Mouse (Mus musculus) erythroblast, embryonic 14.5 days (primary cell): ENCODE data around the gene Ints14. TPM values are rescaled to one million over a fixed set of nuclear protein-coding genes. Genes with fewer than 3 reads are reported as not detected.

Source experiments
- H3K27me3 ChIP-seq: 2 replicates; pipeline ENCODE4 v1.6.1; 2012; ENCODE audit warnings: inconsistent platforms; ENCODE audit not compliant: control insufficient read depth
- H3K36me3 ChIP-seq: 2 replicates; pipeline ENCODE4 v1.6.1; 2012; ENCODE audit warnings: mild to moderate bottlenecking, inconsistent platforms; ENCODE audit not compliant: control insufficient read depth
- H3K4me1 ChIP-seq: 2 replicates; pipeline ENCODE4 v1.6.1; 2012; ENCODE audit warnings: inconsistent platforms; ENCODE audit not compliant: control insufficient read depth
- H3K4me3 ChIP-seq: replicated peaks from 2 replicates; pipeline ENCODE3; 2012; ENCODE audit warnings: moderate library complexity, mild to moderate bottlenecking, inconsistent platforms
- H3K9me3 ChIP-seq: 2 replicates; pipeline ENCODE4 v1.6.1; 2012; ENCODE audit warnings: low read length, inconsistent platforms, mixed read lengths; ENCODE audit not compliant: control insufficient read depth
- GATA1 ChIP-seq: IDR thresholded peaks from 2 replicates; pipeline ENCODE4 v1.6.1; 2012; ENCODE audit warnings: low read length, inconsistent platforms, mixed read lengths
- TAL1 ChIP-seq: IDR thresholded peaks from 3 replicates; pipeline ENCODE4 v1.6.1; 2012; ENCODE audit warnings: low read length, inconsistent platforms, mixed read lengths
- polyA plus RNA-seq: library from polyadenylated mRNA; stranded (reverse); fragments of >175 nt; gene quantifications from 2 replicates; pipeline ENCODE4 v1.2.3, GENCODE M21; 2012

The Ints14 gene
- polyA plus RNA-seq, 1 experiment = 3.3 TPM

GRCm38 (mm10) chr9:64943997-64944396 lies 16.7 kb upstream of the Ints14 start:
- Histone ChIP-seq H3K9me3 (no peaks in the 10 kb centered on the region), H3K27me3 (peaks cover 59% of the 10 kb centered on the region), H3K4me1 (peaks cover 15% of the 10 kb centered on the region), H3K36me3 (no peaks in the 10 kb centered on the region), H3K4me3 (no peak overlapping the region)
- no peak for TF ChIP-seq TAL1
- no peak for TF ChIP-seq GATA1

- peaks cover 79% of the 10 kb centered on the region for H3K27me3 ChIP-seq
These were observed 13.1 kb upstream of the Ints14 start for GRCm38 (mm10) chr9:64947483-64948095.

GRCm38 (mm10) chr9:64951161-64951657 lies 9.5 kb upstream of the Ints14 start, which contains the start of gene Slc24a1:
TSS of gene Slc24a1 (minus strand) at chr9:64951607.
- H3K27me3 ChIP-seq = peaks cover 54% of the 10 kb centered on the region
- H3K9me3 ChIP-seq = peaks cover 4% of the 10 kb centered on the region; the same call in 1 of the 2 replicates
- no peak for TF ChIP-seq TAL1
- TF ChIP-seq GATA1 = no peak
- no peaks in the 10 kb centered on the region for H3K36me3 ChIP-seq
- H3K4me3 ChIP-seq = no peak within 1 kb of the TSS
- peaks cover 33% of the 10 kb centered on the region for H3K4me1 ChIP-seq

More at GRCm38 (mm10) chr9:64947483-64948095, 13.1 kb upstream of the Ints14 start:
- no peak for TF ChIP-seq TAL1
- no peak for TF ChIP-seq GATA1
- Histone ChIP-seq H3K36me3 (no peaks in the 10 kb centered on the region), H3K4me3 (no peak overlapping the region), H3K4me1 (peaks cover 12% of the 10 kb centered on the region), H3K9me3 (no peaks in the 10 kb centered on the region)

GRCm38 (mm10) chr9:64952055-64952454 lies 8.7 kb upstream of the Ints14 start:
- TF ChIP-seq GATA1 (no peak), TAL1 (no peak)
- peaks cover 41% of the 10 kb centered on the region for H3K4me1 ChIP-seq
- H3K27me3 ChIP-seq = peaks cover 45% of the 10 kb centered on the region

GRCm38 (mm10) chr9:64953190-64953589 lies 7.5 kb upstream of the Ints14 start:
- H3K4me3 ChIP-seq = no peak overlapping the region
- peaks cover 4% of the 10 kb centered on the region; the same call in 1 of the 2 replicates for H3K9me3 ChIP-seq
- H3K36me3 ChIP-seq = no peaks in the 10 kb centered on the region
- H3K4me1 ChIP-seq = peaks cover 40% of the 10 kb centered on the region
- TF ChIP-seq TAL1 (peak; percentile 41; the same call in 1 of the 3 replicates), GATA1 (no peak)
- H3K27me3 ChIP-seq = peaks cover 34% of the 10 kb centered on the region

More at GRCm38 (mm10) chr9:64952055-64952454, 8.7 kb upstream of the Ints14 start:
- Histone ChIP-seq H3K4me3 (no peak overlapping the region), H3K9me3 (peaks cover 4% of the 10 kb centered on the region; the same call in 1 of the 2 replicates), H3K36me3 (no peaks in the 10 kb centered on the region)

GRCm38 (mm10) chr9:64956337-64956736 lies 4.4 kb upstream of the Ints14 start:
- Histone ChIP-seq H3K4me3 (peak overlapping the region; percentile 56), H3K4me1 (peaks cover 55% of the 10 kb centered on the region)
- TF ChIP-seq GATA1 (no peak), TAL1 (no peak)

GRCm38 (mm10) chr9:64957276-64957675 lies 3.4 kb upstream of the Ints14 start:
- Histone ChIP-seq H3K36me3 (peaks cover 5% of the 10 kb centered on the region), H3K9me3 (peaks cover 4% of the 10 kb centered on the region; the same call in 1 of the 2 replicates), H3K4me3 (no peak overlapping the region), H3K4me1 (peaks cover 56% of the 10 kb centered on the region), H3K27me3 (no peaks in the 10 kb centered on the region)
- TF ChIP-seq TAL1 (no peak), GATA1 (no peak)

More at GRCm38 (mm10) chr9:64956337-64956736, 4.4 kb upstream of the Ints14 start:
- Histone ChIP-seq H3K9me3 (peaks cover 4% of the 10 kb centered on the region; the same call in 1 of the 2 replicates), H3K36me3 (no peaks in the 10 kb centered on the region), H3K27me3 (peaks cover 5% of the 10 kb centered on the region)

GRCm38 (mm10) chr9:64960978-64961320 lies 244 bp downstream of the Ints14 start:
- H3K36me3 ChIP-seq = peaks cover 40% of the 10 kb centered on the region
- H3K27me3 ChIP-seq = no peaks in the 10 kb centered on the region
- peaks cover 35% of the 10 kb centered on the region for H3K4me1 ChIP-seq
- no peaks in the 10 kb centered on the region for H3K9me3 ChIP-seq
- TF ChIP-seq GATA1 (no peak), TAL1 (no peak)
- H3K4me3 ChIP-seq = peak overlapping the region; percentile 73

GRCm38 (mm10) chr9:64980548-64980947 lies 19.8 kb downstream of the Ints14 start:
- TF ChIP-seq TAL1 = no peak
- no peak for TF ChIP-seq GATA1
- peaks cover 99% of the 10 kb centered on the region for H3K36me3 ChIP-seq

GRCm38 (mm10) chr9:64981904-64982303 lies 21.2 kb downstream of the Ints14 start:
- H3K36me3 ChIP-seq = peaks cover 100% of the 10 kb centered on the region
- peaks cover 37% of the 10 kb centered on the region for H3K4me1 ChIP-seq
- H3K4me3 ChIP-seq = no peak overlapping the region
- no peaks in the 10 kb centered on the region for H3K9me3 ChIP-seq
- H3K27me3 ChIP-seq = no peaks in the 10 kb centered on the region
- TF ChIP-seq GATA1 = no peak
- no peak for TF ChIP-seq TAL1

More at GRCm38 (mm10) chr9:64980548-64980947, 19.8 kb downstream of the Ints14 start:
- Histone ChIP-seq H3K27me3 (no peaks in the 10 kb centered on the region), H3K4me1 (peaks cover 26% of the 10 kb centered on the region), H3K9me3 (no peaks in the 10 kb centered on the region), H3K4me3 (no peak overlapping the region)
